Mouse (Mus musculus) small intestine, adult 2 months (tissue): ENCODE measurements around the gene Tas2r135.

Source experiments
- CTCF ChIP-seq: fragments of 200-500 bp; IDR thresholded peaks from 2 replicates; pipeline ENCODE4 v1.5.1; 2012; ENCODE audit warnings: low read depth, mild to moderate bottlenecking, control low read depth, inconsistent platforms, low read length, moderate library complexity, mixed read lengths; ENCODE audit not compliant: insufficient replicate concordance, insufficient read length; ENCODE audit errors: extremely low read depth
- POLR2A ChIP-seq: fragments of 200-500 bp; IDR thresholded peaks from 2 replicates; pipeline ENCODE4 v1.6.1; 2012; ENCODE audit warnings: low read depth, mild to moderate bottlenecking, control low read depth, inconsistent platforms, low read length, moderate library complexity

- TF ChIP-seq POLR2A: no peak
- no peak for TF ChIP-seq CTCF
Measured at GRCm38 (mm10) chr6:42362497-42362896, 42.7 kb upstream of the Tas2r135 start.
